Mouse (Mus musculus) retina, adult 2 months (tissue): ENCODE measurements at regions not wholly inside any gene's neighbourhood (a gene's known extent, or its start where the extent isn't known, plus 50 kb on each side); places are given as distances from the start of the nearest gene placed in this dataset.

Experiments
- DNase-seq: peaks from one replicate; pipeline ENCODE4 v3.0.0-alpha.2; 2012; ENCODE audit warnings: low read depth, low spot score

GRCm38 (mm10) chr10:126815730-126816129 lies 85.4 kb downstream of the Atp23 start:
- DNase-seq, result no peak

GRCm38 (mm10) chr10:126814968-126815367 lies 86.2 kb downstream of the Atp23 start:
- no peak for DNase-seq

GRCm38 (mm10) chr10:126813051-126813593 lies 88.0 kb downstream of the Atp23 start:
- no peak for DNase-seq

- DNase-seq, result no peak
Observed at GRCm38 (mm10) chr10:126812243-126812755, 88.9 kb downstream of the Atp23 start.

- DNase-seq, result no peak
Observed at GRCm38 (mm10) chr10:126810346-126811095, 90.6 kb downstream of the Atp23 start.

GRCm38 (mm10) chr10:126809587-126809986 lies 91.6 kb downstream of the Atp23 start:
- DNase-seq, result no peak

- no peak for DNase-seq
Observed at GRCm38 (mm10) chr10:126806881-126807280, 94.3 kb downstream of the Atp23 start.

GRCm38 (mm10) chr10:126802732-126803131 lies 98.4 kb downstream of the Atp23 start:
- DNase-seq, result no peak

- no peak for DNase-seq
Observed at GRCm38 (mm10) chr10:126799393-126799792, 101.8 kb downstream of the Atp23 start.

GRCm38 (mm10) chr10:126793136-126793535 lies 108.0 kb downstream of the Atp23 start:
- DNase-seq, result no peak

- DNase-seq, result no peak
Observed at GRCm38 (mm10) chr10:126792371-126792835, 108.8 kb downstream of the Atp23 start.

- no peak for DNase-seq
Observed at GRCm38 (mm10) chr10:126788277-126788676, 112.9 kb downstream of the Atp23 start.

- DNase-seq, result no peak
Observed at GRCm38 (mm10) chr10:126783161-126783560, 118.0 kb downstream of the Atp23 start.

- no peak for DNase-seq
Observed at GRCm38 (mm10) chr10:126776603-126777002, 124.6 kb downstream of the Atp23 start.

- DNase-seq, result no peak
Observed at GRCm38 (mm10) chr10:126775946-126776345, 125.2 kb downstream of the Atp23 start.

- no peak for DNase-seq
Observed at GRCm38 (mm10) chr10:126770446-126771020, 130.6 kb downstream of the Atp23 start.

- DNase-seq, result no peak
Observed at GRCm38 (mm10) chr10:126765648-126766047, 135.5 kb downstream of the Atp23 start.

- DNase-seq, result no peak
Observed at GRCm38 (mm10) chr10:126764740-126765139, 136.4 kb downstream of the Atp23 start.

- DNase-seq, result no peak
Observed at GRCm38 (mm10) chr10:126763976-126764375, 137.2 kb downstream of the Atp23 start.

- DNase-seq, result no peak
Observed at GRCm38 (mm10) chr10:126758682-126759081, 142.5 kb downstream of the Atp23 start.

- no peak for DNase-seq
Observed at GRCm38 (mm10) chr10:126753201-126753600, 148.0 kb downstream of the Atp23 start.

- no peak for DNase-seq
Observed at GRCm38 (mm10) chr10:126752699-126753098, 148.5 kb downstream of the Atp23 start.
